8 mouse cellular contexts compared by ENCODE assay signal in the genomic region with DNA sequence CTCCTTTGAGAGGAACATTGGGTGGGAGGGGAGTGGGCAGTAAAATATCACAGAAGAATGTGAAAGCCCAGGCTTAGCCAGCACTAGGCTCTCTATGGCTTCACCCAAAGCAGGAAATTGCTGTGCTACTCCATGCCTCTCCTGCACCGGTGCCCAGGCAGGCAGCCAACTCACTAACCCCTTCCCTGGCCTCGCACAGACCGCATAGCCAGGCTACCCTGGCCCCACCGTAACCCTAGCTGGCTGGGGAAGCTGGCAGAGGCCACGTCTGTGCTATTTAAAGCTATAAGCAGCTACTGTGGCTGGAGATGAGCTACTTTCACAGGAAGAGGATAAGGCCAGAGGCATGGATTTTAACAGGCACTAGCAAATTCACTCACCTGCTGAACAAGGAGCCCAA. TPM values are rescaled to one million over a fixed set of nuclear protein-coding genes. Genes with fewer than 3 reads are reported as not detected.
DNase-seq lines count a peak whose midpoint lies in the region; ATAC-seq and TF ChIP-seq lines count a peak whose summit lies in the region.

No protein-coding gene starts in this region.

- no peak for TF ChIP-seq POLR2A in lung, adult 2 months (IDR thresholded peaks at IDR 0.05; ENCODE audit: borderline replicate concordance, extremely low read depth, low read depth, low read length)

- H3K27me3 ChIP-seq in hindbrain, embryonic 13.5 days = no peaks in the 10 kb centered on the region
- H3K27me3 ChIP-seq in hindbrain, embryonic 11.5 days (ENCODE audit: control insufficient read depth, insufficient read depth, low read length) = no peaks in the 10 kb centered on the region
- H3K27me3 ChIP-seq in hindbrain, postnatal 0 days (ENCODE audit: insufficient read depth, low read length) = no peaks in the 10 kb centered on the region

- no peak overlapping the region for H3K9ac ChIP-seq in hindbrain, embryonic 13.5 days
- no peak overlapping the region for H3K9ac ChIP-seq in hindbrain, embryonic 11.5 days (ENCODE audit: low read depth, low read length)
- H3K9ac ChIP-seq in hindbrain, postnatal 0 days (replicated peaks; ENCODE audit: low read length) = no peak overlapping the region

- DNase-seq in hindbrain, embryonic 11.5 days (ENCODE audit: low spot score) = no peak
- DNase-seq in adrenal gland, postnatal 36 days = peak; percentile 25 to 43
- peak; percentile 67 to 87 for DNase-seq in gastrocnemius, adult 8-10 months (ENCODE audit: low spot score in 2 of 2)
- DNase-seq in hindbrain, postnatal 0 days (ENCODE audit: low spot score) = peak; percentile 64
- DNase-seq in lung, adult 2 months = peak; percentile 5
- peak; percentile 32 for DNase-seq in retina, postnatal 1 day
- no peak for DNase-seq in embryo, embryonic 11 days

- H3K4me1 ChIP-seq in hindbrain, embryonic 13.5 days (replicated peaks) = peaks cover 12% of the 10 kb centered on the region
- H3K4me1 ChIP-seq in hindbrain, embryonic 11.5 days (replicated peaks; ENCODE audit: control insufficient read depth, insufficient read depth, low read length) = no peaks in the 10 kb centered on the region
- H3K4me1 ChIP-seq in hindbrain, postnatal 0 days (ENCODE audit: insufficient read depth, low read length) = peaks cover 7% of the 10 kb centered on the region
- peaks cover 4% of the 10 kb centered on the region for H3K4me1 ChIP-seq in lung, adult 2 months (ENCODE audit: control insufficient read depth, insufficient read depth, low read length)

- WGBS in hindbrain, embryonic 13.5 days = 50% methylated on average over 5 of the region's 5 CpGs
- WGBS in hindbrain, embryonic 11.5 days = 72% methylated on average over 5 of the region's 5 CpGs
- 16% methylated on average over 5 of the region's 5 CpGs for WGBS in hindbrain, postnatal 0 days
- 7% methylated on average over 5 of the region's 5 CpGs for WGBS in lung, adult 2 months

- H3K4me3 ChIP-seq in hindbrain, embryonic 13.5 days = no peak overlapping the region
- H3K4me3 ChIP-seq in hindbrain, embryonic 11.5 days (ENCODE audit: low read depth, low read length) = no peak overlapping the region
- H3K4me3 ChIP-seq in hindbrain, postnatal 0 days (ENCODE audit: low read length) = no peak overlapping the region
- no peak overlapping the region for H3K4me3 ChIP-seq in lung, adult 2 months (replicated peaks; ENCODE audit: extremely low read depth, low read depth, low read length)

- TF ChIP-seq CTCF in hindbrain, postnatal 0 days (IDR thresholded peaks at IDR 0.05; ENCODE audit: low read depth) = no peak
- no peak for TF ChIP-seq CTCF in lung, adult 2 months (IDR thresholded peaks at IDR 0.05; ENCODE audit: insufficient read depth, low read length)

- no peaks in the 10 kb centered on the region for H3K36me3 ChIP-seq in hindbrain, embryonic 13.5 days
- no peaks in the 10 kb centered on the region for H3K36me3 ChIP-seq in hindbrain, embryonic 11.5 days (ENCODE audit: control insufficient read depth, insufficient read depth, low read length)
- H3K36me3 ChIP-seq in hindbrain, postnatal 0 days (ENCODE audit: insufficient read depth, low read length) = no peaks in the 10 kb centered on the region

- ATAC-seq in hindbrain, embryonic 13.5 days (ENCODE audit: low FRiP score) = peak; percentile 78
- ATAC-seq in hindbrain, embryonic 11.5 days (ENCODE audit: low FRiP score) = no peak
- peak; percentile 68 for ATAC-seq in hindbrain, postnatal 0 days

- no peak overlapping the region for H3K27ac ChIP-seq in hindbrain, embryonic 13.5 days
- no peak overlapping the region for H3K27ac ChIP-seq in hindbrain, embryonic 11.5 days (ENCODE audit: low read depth, low read length)
- H3K27ac ChIP-seq in hindbrain, postnatal 0 days = peak overlapping the region; percentile 41; the same call in 1 of the 2 replicates

- no peak overlapping the region for H3K4me2 ChIP-seq in hindbrain, embryonic 13.5 days
- no peak overlapping the region for H3K4me2 ChIP-seq in hindbrain, embryonic 11.5 days (replicated peaks; ENCODE audit: low read depth, low read length)
- no peak overlapping the region for H3K4me2 ChIP-seq in hindbrain, postnatal 0 days (ENCODE audit: low read depth, low read length)

- H3K9me3 ChIP-seq in hindbrain, embryonic 13.5 days = no peaks in the 10 kb centered on the region
- no peaks in the 10 kb centered on the region for H3K9me3 ChIP-seq in hindbrain, embryonic 11.5 days (ENCODE audit: control insufficient read depth, low read length)
- H3K9me3 ChIP-seq in hindbrain, postnatal 0 days (ENCODE audit: low read length) = no peaks in the 10 kb centered on the region

RNA-seq across cellular contexts. Expression of gene Adamts3, which starts 38.8 kb away (rescaled TPM):
- 2.8 and 4.2 TPM in 2 replicates for polyA plus RNA-seq in hindbrain, embryonic 13.5 days (2015; fragmentation: Nextera tagmentation; extraction: Ambion mirVana)
- polyA plus RNA-seq in hindbrain, embryonic 11.5 days (2014; fragmentation: Nextera tagmentation; extraction: Ambion mirVana) = 3.0 and 4.2 TPM in 2 replicates
- total RNA-seq in adrenal gland, postnatal 36 days (2021) = 1 to 10 TPM; 5.2 to 5.6 TPM
- 1 to 10 TPM in 1 of 4 experiments, under 1 TPM in 3; 0.53 to 1.5 (median 0.85) TPM for total RNA-seq in gastrocnemius, adult 8-10 months (2022)
- 18.9 and 19.2 TPM in 2 replicates for total RNA-seq in hindbrain, postnatal 0 days (2014; rRNA removed)
- polyA plus RNA-seq in hindbrain, postnatal 0 days (2015; fragmentation: Nextera tagmentation; extraction: Ambion mirVana) = 3.3 and 3.7 TPM in 2 replicates
- polyA plus RNA-seq in lung, adult 2 months (2012; rRNA removed) = 0.70 and 0.98 TPM in 2 replicates

Comparison
In these comparisons a context has a peak if more than half of its experiments do, and no peak if none do; other contexts are left out.
1. DNase-seq: peak in adrenal gland, postnatal 36 days (2 of 2), gastrocnemius, adult 8-10 months (2 of 2), hindbrain, postnatal 0 days (single experiment), lung, adult 2 months (single experiment) and retina, postnatal 1 day (single experiment); none in hindbrain, embryonic 11.5 days (single experiment) and embryo, embryonic 11 days (single experiment).